Mouse (Mus musculus): Measurements from ENCODE around the gene Foxn3. TPM values are rescaled to one million over a fixed set of nuclear protein-coding genes. Genes with fewer than 3 reads are reported as not detected.

Gene Foxn3
- total RNA-seq, 2 experiments from 2014 or later: 95.0 to 97.1 TPM

DNA sequence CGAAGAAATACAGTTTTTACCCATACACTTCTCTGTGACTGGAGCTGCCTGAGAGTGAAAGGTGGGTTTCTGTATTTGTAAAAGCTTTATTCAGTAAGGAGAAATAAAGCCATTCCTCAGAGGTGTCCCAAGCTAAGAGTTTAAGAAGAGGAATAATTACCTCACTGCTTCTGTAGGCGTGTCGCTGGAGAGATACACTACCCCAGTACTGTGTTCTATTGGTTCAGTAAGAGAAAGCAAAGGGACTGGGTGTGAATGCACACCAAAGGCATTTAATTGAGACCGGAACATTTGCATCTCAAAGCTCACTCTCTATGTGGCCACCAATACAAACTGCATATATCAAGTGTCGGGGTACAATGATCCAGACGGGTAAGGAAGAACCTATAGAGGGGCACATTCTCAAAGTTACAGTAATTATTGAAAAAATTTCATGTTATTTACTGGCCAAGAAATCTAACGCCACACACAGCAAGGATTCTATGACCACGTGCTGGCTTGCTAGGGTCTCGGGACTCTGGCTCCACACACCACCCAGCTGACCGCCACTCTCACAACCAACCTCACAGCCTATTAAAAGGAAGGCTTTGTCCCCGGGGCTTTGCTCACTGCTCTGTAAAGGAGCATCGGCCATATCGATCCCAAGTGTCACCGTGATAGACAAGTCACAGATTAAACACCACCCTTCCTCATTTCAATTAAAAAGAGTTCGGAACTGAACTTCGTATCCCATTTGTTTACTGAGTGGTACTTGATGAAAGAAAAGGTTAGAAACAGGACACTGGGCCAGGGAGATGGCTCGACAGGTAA lies 333.2 kb downstream of the Foxn3 start:
- no peak for DNase-seq (ENCODE audit: low spot score in 2 of 2)

DNA sequence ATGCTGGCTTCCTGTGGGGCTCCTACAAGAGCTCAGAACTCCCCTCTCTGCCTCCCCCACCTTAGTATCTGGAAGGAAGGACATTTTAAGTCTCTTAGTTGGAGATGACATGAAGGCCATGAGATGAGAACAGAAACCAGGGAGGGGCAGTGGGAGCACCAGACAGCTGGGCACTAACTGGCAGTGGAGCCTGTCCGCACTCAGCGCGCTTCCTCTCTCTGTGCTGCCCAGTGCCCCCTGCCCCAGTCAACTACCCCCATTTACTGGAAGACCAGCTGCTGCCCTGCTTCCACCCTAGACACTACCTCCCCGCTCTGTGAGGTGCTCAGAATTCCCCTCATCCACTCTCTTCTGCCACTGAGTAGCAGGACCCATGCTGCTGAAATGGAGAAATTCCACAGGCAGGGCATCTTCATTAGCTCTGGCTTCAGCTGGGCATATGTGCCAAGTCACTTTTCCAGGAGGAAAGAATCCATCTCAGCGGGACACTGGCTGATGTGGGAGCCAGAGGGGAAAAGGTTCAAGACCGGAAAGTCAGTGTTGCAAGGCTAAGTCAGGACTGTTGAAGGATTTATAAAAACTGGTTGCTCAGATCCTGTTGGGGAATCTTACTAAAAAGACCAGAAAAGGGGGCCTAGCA lies 335.9 kb downstream of the Foxn3 start:
- no peak for DNase-seq (ENCODE audit: low spot score in 2 of 2)

DNA sequence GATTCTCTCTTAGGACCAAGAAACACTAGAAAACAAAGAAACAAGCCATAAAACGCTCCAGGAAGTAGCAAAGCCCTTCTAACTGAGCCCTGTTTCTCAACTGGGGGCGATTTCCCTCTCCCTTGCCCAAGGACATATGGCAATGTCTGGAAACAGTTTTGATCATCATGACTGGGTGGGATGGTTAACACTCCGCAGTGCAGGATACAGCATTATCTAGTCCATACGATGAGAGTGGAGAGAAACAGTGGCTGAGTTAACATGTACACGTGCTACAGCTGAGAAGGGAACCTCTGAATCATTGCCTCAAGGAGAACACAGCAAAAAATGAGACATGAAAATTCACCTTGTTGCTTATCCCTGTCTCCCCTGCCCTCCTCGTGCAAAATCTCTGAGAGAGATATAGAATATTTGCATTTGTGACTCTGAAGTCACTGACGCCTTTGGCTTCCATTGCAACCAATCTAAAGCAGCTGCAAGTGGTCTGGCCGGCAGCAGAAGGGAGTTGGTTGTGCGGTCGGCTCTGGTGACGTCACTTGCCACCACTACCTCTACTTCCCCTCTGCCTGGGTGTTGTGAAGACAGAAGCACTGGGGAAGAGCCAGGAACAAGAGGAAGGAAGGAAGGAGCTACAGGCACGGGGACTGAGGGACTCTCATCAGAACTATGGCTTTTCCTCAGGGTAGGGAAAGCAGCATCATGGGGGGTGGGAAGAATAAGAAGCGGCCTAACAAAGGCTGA lies 338.3 kb downstream of the Foxn3 start:
- no peak for DNase-seq (ENCODE audit: low spot score in 2 of 2)

GRCm38 (mm10) chr12:99221087-99221846 lies 342.1 kb downstream of the Foxn3 start:
- no peak for DNase-seq (ENCODE audit: low spot score in 2 of 2)

GRCm38 (mm10) chr12:99220333-99220732 lies 343.0 kb downstream of the Foxn3 start:
- DNase-seq (ENCODE audit: low spot score in 2 of 2): no peak

DNA sequence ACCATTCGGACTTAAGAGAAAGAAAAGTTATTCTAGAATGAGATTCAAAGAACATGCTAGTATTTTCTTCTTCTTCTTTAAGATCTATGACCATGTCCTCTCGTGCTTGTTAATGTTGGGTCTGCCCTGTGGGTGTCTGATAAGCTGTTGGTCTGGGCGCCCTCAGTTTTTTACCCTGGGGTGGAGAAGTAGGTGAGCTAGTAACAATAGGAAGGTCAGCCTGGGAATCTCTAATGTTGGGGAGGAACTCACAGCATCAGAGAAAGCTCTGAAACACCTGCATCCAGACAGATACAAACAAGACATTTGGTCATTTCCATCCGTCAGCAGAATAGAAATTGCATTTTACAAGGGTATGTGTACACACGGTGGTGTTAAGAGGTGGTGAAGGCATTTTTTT lies 343.6 kb downstream of the Foxn3 start:
- DNase-seq (ENCODE audit: low spot score in 2 of 2): no peak

DNA sequence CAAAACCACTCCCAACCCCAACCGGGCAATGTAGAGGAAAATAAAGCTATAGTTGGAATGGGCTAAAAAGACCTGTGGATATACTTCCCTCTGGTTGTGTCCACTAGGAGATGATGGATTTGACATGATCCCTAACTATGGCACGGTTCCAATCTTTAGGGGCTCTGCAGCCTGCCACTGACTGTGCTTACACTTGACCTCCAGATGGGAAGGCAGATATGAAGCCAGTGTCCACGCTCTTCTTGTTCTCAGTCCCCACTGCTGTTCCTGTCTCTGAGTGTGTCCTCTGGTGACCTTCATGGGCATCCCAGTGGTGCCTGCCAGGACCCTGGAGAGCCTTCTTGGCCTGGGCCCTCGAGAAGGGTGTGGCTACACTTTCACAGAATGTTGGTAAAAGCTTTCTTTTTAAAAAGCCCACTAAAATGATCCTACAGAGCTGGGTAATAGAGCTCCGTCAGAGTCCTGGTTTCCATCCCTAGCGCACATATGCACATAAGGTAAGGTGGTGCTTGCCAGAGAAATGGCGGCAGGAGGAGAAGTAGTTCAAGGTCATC lies 346.2 kb downstream of the Foxn3 start:
- no peak for DNase-seq (ENCODE audit: low spot score in 2 of 2)

- DNase-seq (ENCODE audit: low spot score in 2 of 2): no peak
Measured at GRCm38 (mm10) chr12:99216341-99216761, 347.0 kb downstream of the Foxn3 start.

DNA sequence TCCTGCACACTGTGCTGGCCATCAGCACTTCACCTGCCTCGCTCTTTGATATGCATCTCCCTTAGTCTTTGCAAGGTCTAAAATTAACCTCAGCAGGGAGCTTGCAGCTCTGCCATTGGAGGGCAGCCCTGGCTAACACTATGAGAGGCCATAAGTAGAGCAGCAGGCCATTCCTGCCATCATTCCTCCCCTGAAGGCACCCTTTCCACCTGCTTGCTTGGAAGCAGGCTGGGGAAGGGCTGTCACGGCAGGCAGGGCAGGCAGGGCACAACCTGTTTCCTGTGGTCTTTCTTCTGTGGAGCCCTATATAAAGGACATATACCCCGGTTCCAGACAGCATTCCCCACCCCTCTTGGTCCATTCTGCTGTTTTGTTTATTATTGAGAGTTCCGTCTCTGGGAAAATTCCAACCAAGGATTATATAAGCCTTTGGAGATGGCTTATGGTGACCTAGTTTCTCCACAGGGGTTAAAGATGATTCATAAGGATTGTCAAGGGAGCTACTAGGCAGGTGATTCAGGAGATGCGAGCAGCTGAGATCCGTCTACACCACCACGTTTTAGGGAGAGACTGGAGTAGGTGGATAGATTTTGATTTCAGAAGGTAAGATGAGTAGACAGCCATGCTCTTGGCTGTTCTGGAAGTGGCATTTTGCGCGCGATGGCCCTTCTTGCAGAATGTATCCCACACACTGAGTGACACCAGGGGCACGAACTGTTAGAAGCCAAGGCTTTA lies 347.7 kb downstream of the Foxn3 start:
- no peak for DNase-seq (ENCODE audit: low spot score in 2 of 2)

DNA sequence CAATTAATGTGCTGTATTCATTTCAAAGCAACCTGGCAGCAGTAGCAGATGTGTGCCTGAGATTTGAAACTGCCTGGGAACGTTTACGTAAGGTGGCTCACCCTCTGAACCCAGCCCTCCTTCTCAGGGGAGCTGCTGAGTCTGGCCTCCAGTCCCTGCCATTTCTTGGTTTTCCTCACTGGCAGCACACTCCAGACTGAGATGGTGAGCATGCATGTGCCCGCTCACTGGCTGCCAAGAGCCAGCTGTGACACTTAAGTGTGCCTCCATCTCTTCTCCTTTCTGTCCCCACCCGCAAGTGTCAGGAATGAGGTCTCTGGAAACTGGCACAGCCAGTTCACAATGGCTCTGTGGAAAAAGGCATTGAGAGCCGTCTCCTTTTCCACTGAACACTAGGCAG lies 349.3 kb downstream of the Foxn3 start:
- DNase-seq (ENCODE audit: low spot score in 2 of 2): no peak

- DNase-seq (ENCODE audit: low spot score in 2 of 2): no peak
Measured at GRCm38 (mm10) chr12:99213218-99213617, 350.2 kb downstream of the Foxn3 start.

DNA sequence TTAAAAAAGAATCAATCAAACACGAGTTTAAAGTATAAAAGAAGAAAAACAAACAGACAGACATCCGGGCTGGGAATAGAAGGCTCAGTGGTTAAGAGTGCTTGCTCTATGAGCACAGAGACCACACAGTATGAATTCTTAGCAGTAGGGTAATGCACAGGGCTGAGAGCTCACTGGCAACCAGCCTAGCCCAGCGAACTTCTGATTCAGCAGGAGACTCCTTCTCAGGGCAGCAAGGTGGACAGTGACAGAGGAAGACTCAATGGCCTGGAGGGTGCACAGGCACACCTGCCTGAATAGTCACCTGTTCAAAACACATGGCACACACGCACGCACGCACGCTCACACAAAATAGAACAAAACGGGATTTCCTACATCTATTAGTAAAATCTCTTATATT lies 353.6 kb downstream of the Foxn3 start:
- no peak for DNase-seq (ENCODE audit: low spot score in 2 of 2)

GRCm38 (mm10) chr12:99208251-99208650 lies 355.1 kb downstream of the Foxn3 start:
- no peak for DNase-seq (ENCODE audit: low spot score in 2 of 2)

DNA sequence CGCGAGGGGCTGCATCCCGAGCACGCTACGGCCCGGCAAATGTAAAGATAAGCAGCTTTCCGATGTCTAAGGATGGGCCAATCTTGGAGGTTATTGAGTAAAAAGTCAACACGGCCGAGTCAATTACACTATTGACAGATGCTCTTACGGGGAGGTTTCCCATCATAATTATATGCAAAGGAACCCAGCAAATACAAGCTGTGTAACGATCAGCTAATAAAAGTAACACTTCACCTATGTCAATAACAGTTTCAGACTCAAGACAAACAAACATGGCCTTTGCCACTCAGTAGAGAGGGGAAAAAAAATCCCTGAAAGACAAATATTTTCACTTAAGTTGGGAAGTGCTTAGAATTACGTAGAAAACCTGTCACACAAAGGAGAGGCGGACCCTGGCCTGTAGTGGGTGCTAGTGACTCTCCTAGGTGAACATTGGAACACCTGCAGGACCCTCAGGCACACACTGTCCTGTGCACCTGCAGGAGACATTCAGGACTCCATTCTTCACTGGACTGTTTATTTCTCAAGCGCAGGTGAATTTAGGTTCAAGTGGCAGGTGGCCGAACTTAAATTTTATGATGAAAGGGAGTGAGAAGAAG lies 356.3 kb downstream of the Foxn3 start:
- no peak for DNase-seq (ENCODE audit: low spot score in 2 of 2)

- no peak for DNase-seq (ENCODE audit: low spot score in 2 of 2)
Measured at GRCm38 (mm10) chr12:99205734-99206133, 357.6 kb downstream of the Foxn3 start.

GRCm38 (mm10) chr12:99199124-99199483 lies 364.3 kb downstream of the Foxn3 start:
- DNase-seq (ENCODE audit: low spot score in 2 of 2): no peak

DNA sequence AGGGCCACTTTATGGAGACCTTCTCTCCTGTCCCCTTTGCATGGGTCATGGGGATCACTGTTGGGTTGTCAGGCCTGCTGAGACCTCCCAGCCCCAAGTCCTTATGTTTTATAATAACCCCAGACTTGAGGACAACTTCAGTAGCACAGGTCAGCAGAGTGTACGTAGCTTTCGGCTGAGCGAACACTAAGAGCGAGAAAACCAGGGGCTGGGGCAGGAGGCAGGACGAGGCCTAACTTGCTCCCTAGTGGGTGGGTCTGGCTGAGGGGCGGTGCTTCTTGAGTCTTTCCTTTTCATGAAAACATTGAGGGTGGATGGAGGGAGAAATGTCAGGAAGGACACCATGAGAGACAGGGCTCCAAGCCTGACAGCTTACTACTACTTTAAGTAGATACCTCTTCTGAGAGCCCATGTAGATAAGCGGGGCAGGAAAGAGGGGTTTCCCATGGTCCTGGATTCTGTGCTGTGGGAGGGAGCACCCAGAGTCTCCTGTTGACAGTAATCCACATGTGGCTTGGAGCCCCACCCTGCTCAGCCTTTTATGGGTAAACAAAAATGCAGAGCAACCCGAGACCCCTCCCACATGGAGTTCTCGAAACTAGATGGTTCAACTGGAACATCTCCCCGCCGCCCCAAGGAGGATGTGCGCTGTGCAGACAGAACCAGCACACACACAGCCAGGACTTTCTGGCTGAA lies 364.8 kb downstream of the Foxn3 start:
- DNase-seq (ENCODE audit: low spot score in 2 of 2): no peak

DNA sequence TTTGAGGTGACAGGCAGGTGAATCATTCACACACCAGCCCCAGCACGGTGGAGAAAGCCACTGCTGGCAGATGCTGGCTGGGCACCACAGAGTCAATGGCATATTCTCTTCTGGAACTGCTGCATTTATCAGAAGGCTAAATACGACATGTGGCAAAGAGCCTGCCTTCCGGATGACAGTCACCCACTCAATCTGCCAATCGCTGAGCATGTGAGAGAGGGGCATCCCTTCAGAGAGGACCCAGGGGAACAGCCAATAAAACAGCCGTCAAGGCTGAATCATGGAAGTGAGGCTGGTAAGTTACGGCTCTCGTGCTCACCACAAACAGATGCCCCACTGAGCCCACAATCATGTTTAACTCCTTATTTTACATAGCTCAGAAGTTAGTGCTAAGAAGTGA lies 366.4 kb downstream of the Foxn3 start:
- DNase-seq (ENCODE audit: low spot score in 2 of 2): no peak

GRCm38 (mm10) chr12:99195655-99196054 lies 367.7 kb downstream of the Foxn3 start:
- DNase-seq (ENCODE audit: low spot score in 2 of 2): no peak

All from adrenal gland, postnatal 4 days (tissue).